Mouse (Mus musculus): ENCODE results near the gene Stkld1.

Stkld1 gene

GRCm38 (mm10) chr2:26915927-26916728 lies 17.7 kb upstream of the Stkld1 start, which contains the start of the genes Surf2 and Surf1:
Gene Surf2, plus strand, starts transcription at chr2:26916367.
Gene Surf1, minus strand, starts transcription at chr2:26916530.
- peak; percentile 77 for DNase-seq (ENCODE audit: low spot score)

- DNase-seq (ENCODE audit: low spot score) = no peak
Measured at GRCm38 (mm10) chr2:26916738-26917137, 17.1 kb upstream of the Stkld1 start.

GRCm38 (mm10) chr2:26919684-26920083 lies 14.2 kb upstream of the Stkld1 start:
- DNase-seq (ENCODE audit: low spot score) = no peak

- DNase-seq (ENCODE audit: low spot score) = no peak
Measured at GRCm38 (mm10) chr2:26920190-26920855, 13.5 kb upstream of the Stkld1 start.

GRCm38 (mm10) chr2:26921784-26922183 lies 12.1 kb upstream of the Stkld1 start:
- DNase-seq (ENCODE audit: low spot score) = peak; percentile 30

GRCm38 (mm10) chr2:26927745-26928476 lies 5.9 kb upstream of the Stkld1 start:
- DNase-seq (ENCODE audit: low spot score) = no peak

- no peak for DNase-seq (ENCODE audit: low spot score)
Measured at GRCm38 (mm10) chr2:26930390-26930789, 3.5 kb upstream of the Stkld1 start.

GRCm38 (mm10) chr2:26932473-26933303 lies 1.2 kb upstream of the Stkld1 start:
- DNase-seq (ENCODE audit: low spot score) = no peak

- DNase-seq (ENCODE audit: low spot score) = no peak
Measured at GRCm38 (mm10) chr2:26935286-26935685, 1.4 kb downstream of the Stkld1 start.

- no peak for DNase-seq (ENCODE audit: low spot score)
Measured at GRCm38 (mm10) chr2:26936425-26936824, 2.6 kb downstream of the Stkld1 start.

GRCm38 (mm10) chr2:26941539-26941938 lies 7.7 kb downstream of the Stkld1 start:
- DNase-seq (ENCODE audit: low spot score) = no peak

GRCm38 (mm10) chr2:26943253-26943652 lies 9.4 kb downstream of the Stkld1 start:
- DNase-seq (ENCODE audit: low spot score) = no peak

GRCm38 (mm10) chr2:26950411-26950810 lies 16.6 kb downstream of the Stkld1 start:
- no peak for DNase-seq (ENCODE audit: low spot score)

- no peak for DNase-seq (ENCODE audit: low spot score)
Measured at GRCm38 (mm10) chr2:26951346-26951905, 17.6 kb downstream of the Stkld1 start.

- DNase-seq (ENCODE audit: low spot score) = no peak
Measured at GRCm38 (mm10) chr2:26952193-26952592, 18.3 kb downstream of the Stkld1 start.

- DNase-seq (ENCODE audit: low spot score) = no peak
Measured at GRCm38 (mm10) chr2:26952866-26953265, 19.0 kb downstream of the Stkld1 start.

GRCm38 (mm10) chr2:26954735-26955395 lies 21.0 kb downstream of the Stkld1 start:
- no peak for DNase-seq (ENCODE audit: low spot score)

- DNase-seq (ENCODE audit: low spot score) = no peak
Measured at GRCm38 (mm10) chr2:26956811-26957487, 23.1 kb downstream of the Stkld1 start.

- no peak for DNase-seq (ENCODE audit: low spot score)
Measured at GRCm38 (mm10) chr2:26957488-26957859, 23.6 kb downstream of the Stkld1 start.

GRCm38 (mm10) chr2:26960756-26961155 lies 26.9 kb downstream of the Stkld1 start:
- DNase-seq (ENCODE audit: low spot score) = no peak
